ENCODE assay signal across 18 mouse cellular contexts in genomic region chr10:8057855-8058254, GRCm38 (mm10).
"Had no signal": no experiment of that assay in that cellular context is flagged by ENCODE, and none has a peak within 500 bp of the region (broad histone marks: within the 10 kb centered on the region; RNA-seq: fewer than 3 reads in every experiment).

No protein-coding gene starts in this region.

- DNase-seq: lung, adult 18-20 months; lung, embryonic 14.5 days; lung, postnatal 14 days; lung, postnatal 36 days; right cerebral cortex, postnatal 25 days; right cerebral cortex, postnatal 4 days; spleen, adult 18-20 months; thymus, adult 18-20 months; thymus, postnatal 14 days; thymus, postnatal 36 days had no signal

- H3K27me3 ChIP-seq: liver, embryonic 12.5 days; megakaryocyte, embryonic 14.5 days; midbrain, embryonic 13.5 days; midbrain, embryonic 15.5 days; neural tube, embryonic 12.5 days had no signal

- ATAC-seq: liver, embryonic 12.5 days; midbrain, embryonic 13.5 days; midbrain, embryonic 15.5 days had no signal

- H3K27ac ChIP-seq: liver, embryonic 12.5 days; liver, embryonic 14.5 days; macrophage; midbrain, embryonic 13.5 days; midbrain, embryonic 15.5 days; neural tube, embryonic 12.5 days had no signal

- H3K36me3 ChIP-seq: liver, embryonic 12.5 days; midbrain, embryonic 13.5 days; midbrain, embryonic 15.5 days; neural tube, embryonic 12.5 days had no signal

- H3K9me3 ChIP-seq: liver, embryonic 12.5 days; megakaryocyte, embryonic 14.5 days; midbrain, embryonic 15.5 days; neural tube, embryonic 12.5 days had no signal

- H3K4me1 ChIP-seq: liver, embryonic 12.5 days; midbrain, embryonic 13.5 days; midbrain, embryonic 15.5 days; neural tube, embryonic 12.5 days had no signal

- H3K9ac ChIP-seq: liver, embryonic 12.5 days; liver, embryonic 14.5 days; lung, embryonic 14.5 days; midbrain, embryonic 13.5 days; midbrain, embryonic 15.5 days; neural tube, embryonic 12.5 days had no signal

- H3K4me3 ChIP-seq: liver, embryonic 12.5 days; megakaryocyte, embryonic 14.5 days; midbrain, embryonic 13.5 days; midbrain, embryonic 15.5 days; neural tube, embryonic 12.5 days had no signal

- H3K4me2 ChIP-seq: liver, embryonic 12.5 days; lung, embryonic 14.5 days; midbrain, embryonic 11.5 days; midbrain, embryonic 13.5 days; midbrain, embryonic 15.5 days; neural tube, embryonic 12.5 days had no signal
